Mouse (Mus musculus): ENCODE results near the gene Ndufc1.
"Not testable (repeated sequence)": the region's sequence is repeated elsewhere in the genome, so short reads cannot be mapped to it uniquely, and the experiment has no call there.

Ndufc1 gene

GRCm38 (mm10) chr3:51396219-51397068 lies 12.3 kb downstream of the Ndufc1 start, which contains the start of gene Mgarp:
Mgarp (minus strand) TSS chr3:51396738.
- peak in 1 of 2 experiments; percentile 29 for DNase-seq (ENCODE audit: low spot score in 2 of 2)

GRCm38 (mm10) chr3:51395461-51396145 lies 13.2 kb downstream of the Ndufc1 start:
- no peak for DNase-seq (ENCODE audit: low spot score in 2 of 2)

GRCm38 (mm10) chr3:51394881-51395280 lies 13.9 kb downstream of the Ndufc1 start:
- DNase-seq (ENCODE audit: low spot score in 2 of 2), result no peak

GRCm38 (mm10) chr3:51393651-51394050 lies 15.1 kb downstream of the Ndufc1 start:
- DNase-seq (ENCODE audit: low spot score in 2 of 2), result no peak

DNA sequence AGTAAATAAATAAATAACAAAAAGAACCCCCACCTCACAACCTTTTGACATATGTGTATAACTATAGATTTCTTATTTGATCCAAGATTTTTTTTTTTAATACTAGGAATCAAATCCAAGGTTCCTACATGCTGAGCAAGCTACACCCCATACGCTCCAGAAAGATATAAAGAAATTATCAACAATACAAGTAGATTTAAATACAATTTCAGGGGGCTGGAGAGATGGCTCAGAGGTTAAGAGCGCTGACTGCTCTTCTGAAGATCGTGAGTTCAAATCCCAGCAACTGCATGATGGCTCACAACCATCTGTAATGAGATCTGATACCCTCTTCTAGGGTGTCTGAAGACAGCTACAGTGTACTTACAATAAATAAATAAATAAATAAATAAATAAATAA lies 15.8 kb downstream of the Ndufc1 start:
- DNase-seq (ENCODE audit: low spot score in 2 of 2), result not testable (repeated sequence)

DNA sequence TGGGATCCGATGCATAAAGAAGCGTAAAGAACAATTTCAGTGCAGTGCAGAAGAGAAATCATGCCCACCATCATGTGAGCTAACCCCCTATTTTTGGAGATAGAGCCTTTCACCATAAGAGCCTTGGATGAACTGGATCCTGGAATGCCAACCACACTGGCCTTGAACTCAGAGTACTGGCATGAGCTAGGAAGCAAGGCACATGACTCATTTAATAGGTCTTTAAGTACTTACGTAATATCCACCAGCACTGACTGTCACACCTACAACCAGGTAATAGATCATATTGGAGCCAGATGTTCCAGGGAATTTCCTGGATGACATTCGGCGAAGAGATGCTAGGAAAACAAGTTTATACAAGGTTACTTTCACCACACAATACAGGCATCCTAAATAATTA lies 17.2 kb downstream of the Ndufc1 start:
- DNase-seq (ENCODE audit: low spot score in 2 of 2), result no peak

DNA sequence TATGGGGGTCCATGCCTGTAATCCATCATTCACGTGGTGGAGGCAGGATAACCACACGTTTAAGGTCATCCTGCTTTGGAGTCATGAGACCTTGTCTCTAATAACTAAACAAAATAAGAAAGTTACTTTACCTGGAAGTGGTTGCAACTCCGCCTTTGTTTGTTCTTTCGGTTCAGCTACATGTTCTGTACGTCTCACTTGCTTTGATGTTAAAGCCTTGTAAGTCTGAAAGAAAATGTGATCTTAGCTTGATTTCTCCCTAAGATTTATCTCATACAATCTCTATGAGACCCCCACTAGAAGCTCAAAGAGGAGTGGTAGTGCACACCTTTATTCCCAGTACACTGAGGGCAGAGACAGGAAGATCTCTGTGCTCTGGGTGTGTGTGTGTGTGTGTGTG lies 17.7 kb downstream of the Ndufc1 start:
- no peak for DNase-seq (ENCODE audit: low spot score in 2 of 2)

GRCm38 (mm10) chr3:51388904-51389303 lies 19.9 kb downstream of the Ndufc1 start:
- no peak for DNase-seq (ENCODE audit: low spot score in 2 of 2)

GRCm38 (mm10) chr3:51387868-51388381 lies 20.9 kb downstream of the Ndufc1 start:
- no peak for DNase-seq (ENCODE audit: low spot score in 2 of 2)

- DNase-seq (ENCODE audit: low spot score in 2 of 2), result no peak
These were observed 21.7 kb downstream of the Ndufc1 start for GRCm38 (mm10) chr3:51387134-51387451.

DNA sequence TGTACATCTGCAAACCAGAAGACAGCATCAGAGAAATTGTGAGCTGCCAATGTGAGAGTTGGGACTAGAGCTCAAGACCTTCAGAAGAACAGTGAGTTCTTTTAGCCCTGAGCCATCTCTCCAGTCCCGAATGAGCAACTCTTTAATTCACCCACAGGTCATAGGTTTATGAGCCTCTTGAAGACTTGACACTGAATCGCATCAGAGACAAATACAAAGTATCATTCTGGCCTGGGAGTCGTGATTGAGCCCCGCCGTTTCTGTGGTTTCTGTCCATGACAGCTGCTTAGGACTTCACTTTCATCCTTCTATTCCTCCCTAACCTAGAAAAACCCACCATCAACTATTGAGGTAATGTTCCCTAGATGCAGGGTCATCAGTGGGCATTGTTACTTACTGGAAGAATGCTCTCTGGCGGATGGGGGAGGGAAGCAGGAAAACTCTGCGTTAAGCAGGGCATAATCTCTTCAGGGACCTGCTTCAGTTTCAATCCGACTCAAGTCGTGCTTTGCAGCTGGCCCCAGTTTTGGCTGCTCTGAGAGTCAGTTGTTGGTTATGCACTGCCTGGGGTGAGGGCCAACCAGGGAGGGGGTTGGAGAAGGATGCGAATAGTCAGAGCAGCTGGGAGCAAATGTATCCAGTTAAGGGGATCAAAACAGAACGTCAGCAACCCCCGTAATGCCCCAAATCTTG lies 22.2 kb downstream of the Ndufc1 start:
- no peak for DNase-seq (ENCODE audit: low spot score in 2 of 2)

DNA sequence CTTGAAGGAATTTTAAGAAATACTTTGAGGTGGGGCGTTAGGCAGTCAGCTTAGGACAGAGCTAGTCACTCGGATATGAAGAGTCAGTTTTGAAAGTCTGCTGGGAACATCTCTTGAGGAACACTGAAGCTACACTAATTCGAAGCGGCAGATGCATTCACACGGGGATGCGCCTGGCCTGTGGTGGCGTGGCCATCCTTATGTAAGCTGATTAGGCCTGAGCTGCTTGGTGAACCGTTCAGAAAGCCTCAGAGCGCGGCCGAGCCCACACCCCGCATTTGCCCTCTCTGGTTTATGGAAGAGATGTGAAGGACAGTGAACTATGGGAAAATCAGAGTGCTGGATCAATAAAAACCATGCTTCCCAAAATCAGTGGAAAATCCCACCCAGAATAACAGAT lies 25.4 kb downstream of the Ndufc1 start:
- DNase-seq (ENCODE audit: low spot score in 2 of 2), result no peak

GRCm38 (mm10) chr3:51380660-51381014 lies 28.2 kb downstream of the Ndufc1 start:
- no peak for DNase-seq (ENCODE audit: low spot score in 2 of 2)

GRCm38 (mm10) chr3:51379786-51380659 lies 28.8 kb downstream of the Ndufc1 start:
- no peak for DNase-seq (ENCODE audit: low spot score in 2 of 2)

GRCm38 (mm10) chr3:51378665-51378946 lies 30.2 kb downstream of the Ndufc1 start:
- DNase-seq (ENCODE audit: low spot score in 2 of 2), result no peak

DNA sequence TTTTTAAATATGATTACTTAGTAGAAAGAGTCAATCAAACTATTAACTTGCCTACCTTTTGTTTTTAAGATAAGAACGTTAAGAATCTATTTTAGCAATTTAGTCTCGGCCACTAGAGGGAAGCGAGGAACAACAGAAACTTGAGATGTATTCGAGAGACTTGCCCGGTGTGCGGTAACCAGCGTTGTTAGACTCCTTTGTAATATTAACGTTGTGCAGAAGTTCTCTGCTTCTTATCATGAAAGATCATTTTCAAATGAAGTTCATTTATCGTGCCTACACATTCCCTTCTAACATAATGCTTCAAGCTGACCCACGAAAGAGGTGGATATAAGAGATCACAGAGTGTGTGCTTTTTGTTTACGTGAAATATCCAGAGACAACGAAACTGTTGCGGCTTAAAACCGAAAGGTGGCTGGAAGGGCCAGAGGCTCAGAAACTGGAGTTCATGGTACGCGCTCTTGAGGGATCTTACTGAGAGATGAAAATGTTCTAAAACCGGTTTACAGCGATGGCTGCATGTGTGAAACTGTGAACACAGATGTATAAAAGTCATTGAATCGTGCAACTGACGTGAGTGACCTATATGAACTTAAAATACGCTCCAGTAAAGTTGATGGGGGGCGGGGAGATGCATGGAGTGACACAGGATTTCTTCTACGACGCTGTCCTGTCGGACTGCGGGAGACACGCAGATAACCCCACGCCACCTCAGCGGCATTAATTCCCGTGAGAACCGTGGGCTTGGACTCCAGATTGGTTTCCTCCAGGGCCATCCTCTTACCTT lies 30.7 kb downstream of the Ndufc1 start:
- DNase-seq (ENCODE audit: low spot score in 2 of 2), result no peak

DNA sequence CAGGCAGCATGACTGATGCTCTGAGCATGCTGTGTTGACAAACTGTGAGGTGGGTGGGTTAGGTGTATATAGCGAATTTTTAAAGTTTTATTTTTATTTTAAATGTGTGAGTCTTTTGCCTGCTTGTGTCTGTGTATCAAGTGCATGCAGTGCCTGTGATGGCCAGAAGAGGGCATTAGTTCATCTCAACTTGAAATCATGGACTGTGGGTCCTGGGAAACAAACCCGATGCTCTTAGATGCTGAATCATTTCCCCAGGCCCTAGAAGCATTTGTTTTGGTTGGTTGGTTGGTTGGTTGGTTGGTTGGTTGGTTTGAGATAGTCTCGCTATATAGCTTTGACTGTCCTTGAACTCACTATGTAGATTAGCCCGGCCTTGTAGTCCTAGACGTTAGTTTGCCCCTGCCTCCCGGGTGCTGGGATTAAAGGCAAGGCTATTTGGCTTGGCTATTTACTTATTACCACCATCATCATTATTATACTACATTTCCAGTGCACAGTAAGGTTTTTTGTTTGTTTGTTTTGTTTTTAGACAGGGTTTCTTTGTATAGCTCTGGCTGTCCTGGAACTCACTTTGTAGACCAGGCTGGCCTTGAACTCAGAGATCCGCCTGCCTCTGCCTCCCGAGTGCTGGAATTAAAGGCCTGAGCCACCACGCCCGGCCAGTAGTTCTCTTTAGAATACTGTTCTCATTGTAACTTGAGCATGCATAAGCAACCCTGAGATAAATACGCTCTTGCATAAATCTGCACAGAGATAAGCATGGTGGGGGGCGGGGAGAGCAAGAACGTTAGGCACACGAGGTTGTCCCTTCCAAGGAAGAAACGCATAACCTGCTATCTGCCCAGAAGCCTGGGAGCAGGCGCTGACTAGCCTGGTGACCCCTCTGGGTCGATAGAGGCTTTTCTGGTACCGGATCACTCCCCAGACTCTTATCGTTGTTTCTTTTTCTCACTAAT lies 33.2 kb downstream of the Ndufc1 start:
- DNase-seq (ENCODE audit: low spot score in 2 of 2), result peak in 1 of 2 experiments; percentile 26

- no peak for DNase-seq (ENCODE audit: low spot score in 2 of 2)
These were observed 35.2 kb downstream of the Ndufc1 start for GRCm38 (mm10) chr3:51373544-51373943.

- DNase-seq (ENCODE audit: low spot score in 2 of 2), result no peak
These were observed 35.9 kb downstream of the Ndufc1 start for GRCm38 (mm10) chr3:51372883-51373282.

DNA sequence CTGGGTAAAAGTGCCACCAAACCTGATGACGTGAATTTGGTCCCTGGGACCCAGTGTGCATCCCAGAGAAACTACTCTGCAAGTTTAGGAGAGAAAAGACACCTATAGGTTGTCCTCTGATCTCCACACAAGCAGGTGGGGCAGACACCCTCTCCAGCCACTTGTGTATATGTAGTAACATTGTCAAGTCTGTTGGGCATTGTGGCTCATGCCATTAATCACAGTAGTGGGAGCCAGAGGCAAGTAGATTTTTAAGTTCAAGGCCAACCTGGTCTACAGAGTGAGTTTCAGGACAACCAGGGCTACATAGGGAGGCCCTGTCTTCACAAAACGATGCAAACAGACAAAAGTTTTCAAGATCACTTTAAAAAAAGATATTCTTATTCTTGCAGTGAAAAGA lies 37.0 kb downstream of the Ndufc1 start:
- no peak for DNase-seq (ENCODE audit: low spot score in 2 of 2)

Measured in frontal cortex, postnatal 10 days (tissue).